Mouse (Mus musculus) olfactory bulb, adult 2 months (tissue): ENCODE measurements around the gene Myrf.

Experiments
- CTCF ChIP-seq: fragments of 200-500 bp; IDR thresholded peaks from 2 replicates; pipeline ENCODE4 v1.5.1; 2012; ENCODE audit warnings: low read depth, mild to moderate bottlenecking, low read length, moderate library complexity; ENCODE audit not compliant: insufficient read depth
- POLR2A ChIP-seq: fragments of 200-500 bp; IDR thresholded peaks from 2 replicates; pipeline ENCODE4 v1.6.1; 2012; ENCODE audit warnings: mild to moderate bottlenecking, low read depth, low read length, moderate library complexity; ENCODE audit not compliant: insufficient read depth

- TF ChIP-seq POLR2A (peak; percentile 59; the same call in 1 of the 2 replicates), CTCF (no peak)
These were observed 36.5 kb downstream of the Myrf start, which contains the start of the genes Tmem258 and Fen1 for GRCm38 (mm10) chr19:10203848-10204615.
